Mouse (Mus musculus) embryonic fibroblast, embryonic 13.5 days (primary cell): Measurements from ENCODE around the gene Dpf1. TPM values are rescaled to one million over a fixed set of nuclear protein-coding genes. Genes with fewer than 3 reads are reported as not detected.

Experiments
- H3K27ac ChIP-seq: 2 replicates; pipeline ENCODE4 v1.5.1; 2012; ENCODE audit warnings: low read length, control low read depth, inconsistent platforms; ENCODE audit not compliant: insufficient read depth
- H3K4me1 ChIP-seq: 2 replicates; pipeline ENCODE4 v1.6.1; 2011; ENCODE audit warnings: low read length; ENCODE audit not compliant: control insufficient read depth, insufficient read depth
- H3K4me3 ChIP-seq: 2 replicates; pipeline ENCODE4 v1.5.1; 2011; ENCODE audit warnings: mild to moderate bottlenecking, control low read depth, low read length; ENCODE audit not compliant: insufficient read depth
- CTCF ChIP-seq: IDR thresholded peaks from 2 replicates; pipeline ENCODE4 v1.5.1; 2011; ENCODE audit warnings: mild to moderate bottlenecking, control low read depth, low read length, moderate library complexity, borderline replicate concordance; ENCODE audit not compliant: insufficient read depth
- POLR2A ChIP-seq: IDR thresholded peaks from 2 replicates; pipeline ENCODE4 v1.6.1; 2011; ENCODE audit warnings: low read depth, mild to moderate bottlenecking, control low read depth, low read length, moderate library complexity
- polyA plus RNA-seq: library from polyadenylated mRNA; stranded (reverse); fragments of >200 nt; gene quantifications from 2 replicates; pipeline ENCODE4 v1.2.4, GENCODE M21; 2011; ENCODE audit warnings: low read depth; ENCODE audit not compliant: missing spikeins, insufficient read length

Dpf1 gene
- polyA plus RNA-seq, 1 experiment, result 6.6 TPM

- Histone ChIP-seq H3K4me3 (no peak overlapping the region), H3K27ac (no peak overlapping the region), H3K4me1 (peaks cover 6% of the 10 kb centered on the region; the same call in 1 of the 2 replicates)
- no peak for TF ChIP-seq POLR2A
- no peak for TF ChIP-seq CTCF
Measured at GRCm38 (mm10) chr7:29317558-29317957, 13.8 kb downstream of the Dpf1 start.

- no peak for TF ChIP-seq CTCF
- no peak for TF ChIP-seq POLR2A
- Histone ChIP-seq H3K4me1 (peaks cover 6% of the 10 kb centered on the region; the same call in 1 of the 2 replicates), H3K4me3 (no peak overlapping the region)
Measured at GRCm38 (mm10) chr7:29318115-29318911, 14.6 kb downstream of the Dpf1 start.

GRCm38 (mm10) chr7:29319337-29320307 is 15.9 kb downstream of the Dpf1 start:
- no peak for TF ChIP-seq CTCF
- no peak for TF ChIP-seq POLR2A
- H3K4me3 ChIP-seq, result no peak overlapping the region
- H3K4me1 ChIP-seq, result peaks cover 6% of the 10 kb centered on the region; the same call in 1 of the 2 replicates
- no peak overlapping the region for H3K27ac ChIP-seq

More at GRCm38 (mm10) chr7:29318115-29318911, 14.6 kb downstream of the Dpf1 start:
- peak overlapping the region; percentile 22; the same call in 1 of the 2 replicates for H3K27ac ChIP-seq

GRCm38 (mm10) chr7:29327087-29327486 is 23.3 kb downstream of the Dpf1 start:
- TF ChIP-seq CTCF, result no peak
- no peak for TF ChIP-seq POLR2A
- H3K4me1 ChIP-seq, result no peaks in the 10 kb centered on the region
- no peak overlapping the region for H3K4me3 ChIP-seq
- no peak overlapping the region for H3K27ac ChIP-seq

- TF ChIP-seq POLR2A, result no peak
- TF ChIP-seq CTCF, result no peak
- no peak overlapping the region for H3K4me3 ChIP-seq
- no peak overlapping the region for H3K27ac ChIP-seq
- no peaks in the 10 kb centered on the region for H3K4me1 ChIP-seq
Measured at GRCm38 (mm10) chr7:29328984-29329383, 25.2 kb downstream of the Dpf1 start.

GRCm38 (mm10) chr7:29334156-29334555 is 30.4 kb downstream of the Dpf1 start:
- no peaks in the 10 kb centered on the region for H3K4me1 ChIP-seq
- TF ChIP-seq CTCF (no peak), POLR2A (no peak)
- H3K4me3 ChIP-seq, result no peak overlapping the region
- no peak overlapping the region for H3K27ac ChIP-seq

GRCm38 (mm10) chr7:29335276-29335675 is 31.5 kb downstream of the Dpf1 start:
- H3K4me1 ChIP-seq, result no peaks in the 10 kb centered on the region
- TF ChIP-seq CTCF (no peak), POLR2A (no peak)
- H3K4me3 ChIP-seq, result no peak overlapping the region
- H3K27ac ChIP-seq, result no peak overlapping the region

- TF ChIP-seq POLR2A, result no peak
- no peak for TF ChIP-seq CTCF
- Histone ChIP-seq H3K4me3 (no peak overlapping the region), H3K27ac (no peak overlapping the region), H3K4me1 (no peaks in the 10 kb centered on the region)
Measured at GRCm38 (mm10) chr7:29335841-29336671, 32.3 kb downstream of the Dpf1 start.

GRCm38 (mm10) chr7:29336795-29337319 is 33.1 kb downstream of the Dpf1 start:
- TF ChIP-seq CTCF, result no peak
- no peak for TF ChIP-seq POLR2A
- Histone ChIP-seq H3K4me3 (no peak overlapping the region), H3K27ac (no peak overlapping the region), H3K4me1 (no peaks in the 10 kb centered on the region)
